Mouse (Mus musculus): Measurements from ENCODE around the gene Nrgn. TPM values are rescaled to one million over a fixed set of nuclear protein-coding genes. Genes with fewer than 3 reads are reported as not detected.
A peak's percentile ranks its signal among the peaks of the same experiment; 100 is the strongest.

The Nrgn gene
- polyA plus RNA-seq, 1 experiment from 2014 or later: 3.8 TPM

DNA sequence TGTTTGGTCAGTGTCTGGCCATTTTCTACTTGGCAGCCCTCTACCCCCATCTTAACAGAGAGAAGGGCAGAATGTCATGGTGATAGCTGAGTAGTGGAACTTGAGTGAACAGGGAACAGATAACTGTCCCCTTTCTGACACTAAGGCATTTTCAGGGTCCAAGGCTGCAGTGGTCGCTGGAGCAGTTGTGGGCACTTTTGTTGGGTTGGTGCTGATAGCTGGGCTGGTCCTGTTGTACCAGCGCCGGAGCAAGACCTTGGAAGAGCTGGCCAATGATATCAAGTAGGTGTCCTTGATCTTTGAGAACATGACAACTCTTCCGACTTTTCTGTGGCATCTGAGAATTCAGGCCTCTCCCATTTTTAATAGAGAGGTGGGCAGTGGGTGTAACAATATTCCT lies 15.9 kb downstream of the Nrgn start:
- H3K27ac ChIP-seq (replicated peaks in 1 of 2; ENCODE audit: control insufficient read depth in 1 of 2, insufficient read depth in 1 of 2, low read depth in 2 of 2, low read length in 2 of 2): no peak overlapping the region
- H3K9me3 ChIP-seq (ENCODE audit: control insufficient read depth, low read length): no peaks in the 10 kb centered on the region
- no peak overlapping the region for H3K4me2 ChIP-seq (ENCODE audit: low read length)
- no peaks in the 10 kb centered on the region for H3K27me3 ChIP-seq (ENCODE audit: control insufficient read depth, insufficient read depth, low read length)
- H3K36me3 ChIP-seq (ENCODE audit: control insufficient read depth, insufficient read depth, low read length): peaks cover 19% of the 10 kb centered on the region; the same call in 1 of the 2 replicates
- no peak overlapping the region for H3K9ac ChIP-seq (ENCODE audit: low read length)
- no peak overlapping the region for H3K4me3 ChIP-seq (ENCODE audit: control insufficient read depth in 1 of 2, insufficient read depth in 1 of 2, low read depth in 1 of 2, low read length in 2 of 2)
- H3K4me1 ChIP-seq (ENCODE audit: control insufficient read depth in 2 of 2, insufficient read depth in 2 of 2, low read length in 2 of 2): peaks cover 6 to 15% of the 10 kb centered on the region in 2 experiments
- WGBS: 70% methylated on average over 4 of the region's 4 CpGs
- no peak for ATAC-seq (ENCODE audit: insufficient number of reproducible peaks, insufficient read depth, low FRiP score, low read depth)

- H3K4me2 ChIP-seq (ENCODE audit: low read length): peak overlapping the region; percentile 95
- peaks cover 19% of the 10 kb centered on the region; the same call in 1 of the 2 replicates for H3K27me3 ChIP-seq (ENCODE audit: control insufficient read depth, insufficient read depth, low read length)
- H3K9ac ChIP-seq (ENCODE audit: low read length): peak overlapping the region; percentile 79
- no peaks in the 10 kb centered on the region for H3K9me3 ChIP-seq (ENCODE audit: control insufficient read depth, low read length)
- WGBS: 3% methylated on average over 31 of the region's 31 CpGs
- H3K36me3 ChIP-seq (ENCODE audit: control insufficient read depth, insufficient read depth, low read length): 0 out of 2 replicates have a peak, but pooled peaks cover 7% of the 10 kb centered on the region
- ATAC-seq (ENCODE audit: insufficient number of reproducible peaks, insufficient read depth, low FRiP score, low read depth): 0 out of 2 replicates have a peak, but pooled peaks have one; percentile 25
- peak overlapping the region; percentile 68 to 86 for H3K27ac ChIP-seq (replicated peaks in 1 of 2; ENCODE audit: control insufficient read depth in 1 of 2, insufficient read depth in 1 of 2, low read depth in 2 of 2, low read length in 2 of 2)
- H3K4me1 ChIP-seq (ENCODE audit: control insufficient read depth in 2 of 2, insufficient read depth in 2 of 2, low read length in 2 of 2): peaks cover 17 to 25% of the 10 kb centered on the region in 2 experiments
- H3K4me3 ChIP-seq (ENCODE audit: control insufficient read depth in 1 of 2, insufficient read depth in 1 of 2, low read depth in 1 of 2, low read length in 2 of 2): peak overlapping the region; percentile 39 to 56
These were observed 21.6 kb downstream of the Nrgn start for GRCm38 (mm10) chr9:37530888-37531705.

DNA sequence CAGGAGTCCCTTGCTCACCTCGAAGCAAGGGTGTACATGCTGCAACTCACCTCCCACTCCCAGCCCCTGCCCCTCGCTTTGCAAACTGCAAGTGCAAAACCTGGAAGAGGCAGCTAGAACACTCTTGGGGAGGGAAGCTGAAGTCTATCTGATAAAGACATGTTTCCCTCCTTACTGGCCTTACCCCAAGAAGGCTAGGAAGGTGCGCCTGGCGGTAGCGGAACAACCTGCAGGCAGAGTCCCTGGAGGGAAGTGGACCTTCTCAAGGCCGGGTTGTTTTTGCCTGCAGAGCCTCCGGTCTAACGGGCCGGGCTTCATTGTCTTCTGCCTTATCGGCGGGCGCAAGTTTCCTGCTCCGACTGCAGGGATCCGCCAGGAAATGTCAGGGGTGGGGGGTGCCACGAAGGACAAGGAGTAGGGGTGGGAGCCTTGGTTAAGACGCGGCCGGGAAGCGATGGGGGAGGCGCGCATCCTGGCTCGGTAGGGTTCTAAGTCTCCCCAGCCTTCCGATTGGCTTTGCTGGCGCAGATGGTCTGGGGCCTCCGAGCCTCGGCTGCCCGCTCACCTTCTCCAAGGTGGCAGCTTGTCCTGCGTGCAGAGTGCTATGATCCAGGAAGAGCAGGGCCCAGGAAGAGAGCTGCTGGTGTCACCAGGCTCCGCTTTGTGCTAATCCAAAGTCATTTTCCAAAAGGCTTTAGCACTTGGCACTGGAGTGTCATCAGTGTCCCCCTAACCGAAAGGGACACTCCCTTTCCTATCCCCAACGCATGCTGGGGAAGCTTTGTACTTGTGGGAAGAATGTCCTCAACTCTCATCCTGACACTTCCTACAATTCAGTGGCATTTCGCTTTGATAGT lies 22.4 kb downstream of the Nrgn start:
- Histone ChIP-seq H3K9me3 (ENCODE audit: control insufficient read depth, low read length) (no peaks in the 10 kb centered on the region), H3K27me3 (ENCODE audit: control insufficient read depth, insufficient read depth, low read length) (peaks cover 19% of the 10 kb centered on the region; the same call in 1 of the 2 replicates), H3K36me3 (ENCODE audit: control insufficient read depth, insufficient read depth, low read length) (0 out of 2 replicates have a peak, but pooled peaks cover 12% of the 10 kb centered on the region), H3K27ac (replicated peaks in 1 of 2; ENCODE audit: control insufficient read depth in 1 of 2, insufficient read depth in 1 of 2, low read depth in 2 of 2, low read length in 2 of 2) (peak overlapping the region; percentile 79 to 86), H3K4me2 (ENCODE audit: low read length) (peak overlapping the region; percentile 95), H3K4me3 (ENCODE audit: control insufficient read depth in 1 of 2, insufficient read depth in 1 of 2, low read depth in 1 of 2, low read length in 2 of 2) (peak overlapping the region; percentile 39 to 56), H3K4me1 (ENCODE audit: control insufficient read depth in 2 of 2, insufficient read depth in 2 of 2, low read length in 2 of 2) (peaks cover 17 to 26% of the 10 kb centered on the region in 2 experiments), H3K9ac (ENCODE audit: low read length) (peak overlapping the region; percentile 79)
- 2% methylated on average over 32 of the region's 32 CpGs for WGBS
- peak; percentile 77 for ATAC-seq (ENCODE audit: insufficient number of reproducible peaks, insufficient read depth, low FRiP score, low read depth)

DNA sequence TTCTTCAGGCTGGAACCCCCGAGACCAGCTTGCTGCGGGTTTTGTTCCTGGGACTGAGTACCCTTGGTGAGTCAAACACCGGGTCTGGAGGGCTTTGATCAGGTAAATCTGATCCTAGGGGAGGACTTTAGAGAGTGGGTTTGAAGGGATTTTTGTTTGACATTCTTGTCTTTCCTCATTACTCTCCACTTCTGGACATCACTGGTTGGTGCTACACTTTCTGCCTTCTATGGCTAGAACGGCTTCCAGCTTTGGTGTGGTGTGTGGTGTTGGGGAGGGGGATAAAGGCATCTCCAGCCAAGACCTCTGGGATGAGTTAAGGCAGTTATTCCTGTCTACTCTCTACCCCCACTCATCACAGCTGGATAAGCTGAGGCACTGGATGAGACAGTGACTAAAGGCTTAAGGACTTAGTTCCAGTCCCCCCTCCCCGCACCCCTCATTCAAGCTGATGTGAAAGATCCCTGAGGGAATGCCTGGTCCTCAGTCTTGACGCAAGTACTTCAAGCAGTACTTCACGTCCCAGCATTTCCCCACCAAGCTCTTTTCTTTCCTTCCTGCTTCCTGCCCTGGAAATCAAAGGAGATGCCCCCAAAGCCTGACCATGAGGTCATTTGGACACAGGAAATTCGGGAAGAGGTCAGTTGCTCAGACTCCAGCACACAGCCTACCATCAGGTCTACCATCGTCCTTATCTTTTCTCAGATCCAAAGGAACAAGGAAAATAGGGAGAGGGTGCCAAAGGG lies 24.3 kb downstream of the Nrgn start:
- Histone ChIP-seq H3K4me2 (ENCODE audit: low read length) (peak overlapping the region; percentile 95), H3K27me3 (ENCODE audit: control insufficient read depth, insufficient read depth, low read length) (peaks cover 19% of the 10 kb centered on the region; the same call in 1 of the 2 replicates), H3K36me3 (ENCODE audit: control insufficient read depth, insufficient read depth, low read length) (peaks cover 16% of the 10 kb centered on the region), H3K4me1 (ENCODE audit: control insufficient read depth in 2 of 2, insufficient read depth in 2 of 2, low read length in 2 of 2) (peaks cover 17 to 29% of the 10 kb centered on the region in 2 experiments), H3K27ac (replicated peaks in 1 of 2; ENCODE audit: control insufficient read depth in 1 of 2, insufficient read depth in 1 of 2, low read depth in 2 of 2, low read length in 2 of 2) (peak overlapping the region; percentile 79 to 86), H3K9me3 (ENCODE audit: control insufficient read depth, low read length) (no peaks in the 10 kb centered on the region), H3K9ac (ENCODE audit: low read length) (peak overlapping the region; percentile 79), H3K4me3 (ENCODE audit: control insufficient read depth in 1 of 2, insufficient read depth in 1 of 2, low read depth in 1 of 2, low read length in 2 of 2) (peak overlapping the region; percentile 39 to 56)
- no peak for ATAC-seq (ENCODE audit: insufficient number of reproducible peaks, insufficient read depth, low FRiP score, low read depth)
- 38% methylated on average over 9 of the region's 9 CpGs for WGBS

DNA sequence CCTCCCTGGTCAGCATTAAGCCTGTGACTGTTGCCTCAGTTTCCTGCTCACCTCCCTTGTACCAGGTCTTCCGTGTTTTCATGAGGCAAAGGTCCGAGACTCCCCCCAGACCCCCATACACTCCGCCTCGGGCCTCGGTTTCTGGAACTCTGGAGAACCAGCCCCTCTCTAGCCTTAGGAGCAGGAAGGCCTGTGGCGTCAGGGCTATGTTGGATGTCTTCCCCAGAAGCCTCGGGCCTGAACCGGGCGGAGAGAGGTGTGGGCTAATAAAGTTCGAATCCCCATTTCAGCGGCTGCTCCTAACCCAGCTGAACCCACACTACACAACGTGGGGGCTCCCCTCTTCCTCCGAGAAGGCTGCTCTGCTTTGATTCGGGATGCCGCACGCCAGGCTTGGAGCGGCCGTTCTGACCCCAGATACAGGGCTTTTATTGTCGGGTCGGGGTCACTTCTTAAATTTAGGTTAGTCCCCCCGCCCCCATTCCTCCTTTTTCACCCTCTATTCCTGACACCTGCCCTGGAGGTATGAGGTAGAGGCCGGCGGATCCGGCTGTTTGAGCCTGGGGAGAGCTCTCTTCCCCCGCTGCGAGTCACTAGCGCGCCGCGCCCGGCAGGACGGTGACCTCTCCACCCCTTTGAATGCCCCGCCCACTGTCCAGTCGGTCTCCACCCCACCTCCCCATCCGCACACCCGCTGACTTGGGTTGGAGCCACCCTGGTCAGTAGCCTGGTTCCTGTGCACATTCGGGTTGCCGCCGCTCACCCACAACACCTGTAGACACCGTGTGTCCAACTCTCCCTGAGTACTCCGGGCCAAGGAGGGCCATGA lies 25.1 kb downstream of the Nrgn start, which contains the start of gene Esam:
Gene Esam (plus strand): TSS at position 683 of the 829 bp plus-strand sequence.
- peak within 1 kb of the TSS; percentile 39 to 56 for H3K4me3 ChIP-seq (ENCODE audit: control insufficient read depth in 1 of 2, insufficient read depth in 1 of 2, low read depth in 1 of 2, low read length in 2 of 2)
- H3K27ac ChIP-seq (replicated peaks in 1 of 2; ENCODE audit: control insufficient read depth in 1 of 2, insufficient read depth in 1 of 2, low read depth in 2 of 2, low read length in 2 of 2): peak within 1 kb of the TSS; percentile 79 to 86
- H3K4me1 ChIP-seq (ENCODE audit: control insufficient read depth in 2 of 2, insufficient read depth in 2 of 2, low read length in 2 of 2): peaks cover 17 to 29% of the 10 kb centered on the region in 2 experiments
- whole genome bisulfite sequencing: 5% methylated on average over 41 of the region's 41 CpGs
- H3K4me2 ChIP-seq (ENCODE audit: low read length): peak within 1 kb of the TSS; percentile 95
- H3K9me3 ChIP-seq (ENCODE audit: control insufficient read depth, low read length): no peaks in the 10 kb centered on the region
- H3K27me3 ChIP-seq (ENCODE audit: control insufficient read depth, insufficient read depth, low read length): peaks cover 19% of the 10 kb centered on the region; the same call in 1 of the 2 replicates
- ATAC-seq (ENCODE audit: insufficient number of reproducible peaks, insufficient read depth, low FRiP score, low read depth): peak; percentile 67
- H3K36me3 ChIP-seq (ENCODE audit: control insufficient read depth, insufficient read depth, low read length): peaks cover 23% of the 10 kb centered on the region
- H3K9ac ChIP-seq (ENCODE audit: low read length): peak within 1 kb of the TSS; percentile 79

- peaks cover 28% of the 10 kb centered on the region for H3K36me3 ChIP-seq (ENCODE audit: control insufficient read depth, insufficient read depth, low read length)
- 28% methylated on average over 21 of the region's 21 CpGs for WGBS
- H3K9me3 ChIP-seq (ENCODE audit: control insufficient read depth, low read length): no peaks in the 10 kb centered on the region
- peaks cover 17 to 27% of the 10 kb centered on the region in 2 experiments for H3K4me1 ChIP-seq (ENCODE audit: control insufficient read depth in 2 of 2, insufficient read depth in 2 of 2, low read length in 2 of 2)
- H3K9ac ChIP-seq (ENCODE audit: low read length): peak overlapping the region; percentile 79; the same call in 1 of the 2 replicates
- H3K27me3 ChIP-seq (ENCODE audit: control insufficient read depth, insufficient read depth, low read length): peaks cover 19% of the 10 kb centered on the region; the same call in 1 of the 2 replicates
- H3K4me3 ChIP-seq (ENCODE audit: control insufficient read depth in 1 of 2, insufficient read depth in 1 of 2, low read depth in 1 of 2, low read length in 2 of 2): peak overlapping the region; percentile 39 to 56; a peak in 3 of 4 replicates
- peak overlapping the region; percentile 95 for H3K4me2 ChIP-seq (ENCODE audit: low read length)
- ATAC-seq (ENCODE audit: insufficient number of reproducible peaks, insufficient read depth, low FRiP score, low read depth): no peak
- peak overlapping the region in 1 of 2 experiments; percentile 86; a peak in 1 of 4 replicates for H3K27ac ChIP-seq (replicated peaks in 1 of 2; ENCODE audit: control insufficient read depth in 1 of 2, insufficient read depth in 1 of 2, low read depth in 2 of 2, low read length in 2 of 2)
These were observed 26.0 kb downstream of the Nrgn start for GRCm38 (mm10) chr9:37526443-37527395.

Measured in heart, embryonic 14.5 days (tissue).